Mouse (Mus musculus) neural tube, embryonic 14.5 days (tissue): ENCODE data around the gene Hyal2. TPM values are rescaled to one million over a fixed set of nuclear protein-coding genes. Genes with fewer than 3 reads are reported as not detected.
A peak's percentile ranks its signal among the peaks of the same experiment; 100 is the strongest.

Source experiments
- ATAC-seq: fragments of 200-750 bp; cut with Nextera tagmentation; 2 replicates; pipeline ENCODE4 v1.8.0; 2017; ENCODE audit warnings: low read depth, mild to moderate bottlenecking, moderate TSS enrichment, moderate library complexity
- H3K27ac ChIP-seq: fragments of 300-500 bp; sonication (generic); 2 replicates; pipeline ENCODE4 v1.5.1; 2014; ENCODE audit warnings: low read depth, mild to moderate bottlenecking, control low read depth, low read length, moderate library complexity, mixed read lengths
- H3K27me3 ChIP-seq: fragments of 300-500 bp; sonication (generic); 2 replicates; pipeline ENCODE4 v1.6.1; 2014; ENCODE audit warnings: low read length; ENCODE audit not compliant: control insufficient read depth, insufficient read depth
- H3K36me3 ChIP-seq: fragments of 300-500 bp; sonication (generic); 2 replicates; pipeline ENCODE4 v1.6.1; 2014; ENCODE audit warnings: low read length, mixed read lengths; ENCODE audit not compliant: control insufficient read depth, insufficient read depth
- H3K4me1 ChIP-seq: fragments of 300-500 bp; sonication (generic); 2 replicates; pipeline ENCODE4 v1.6.1; 2014; ENCODE audit warnings: low read length; ENCODE audit not compliant: control insufficient read depth, insufficient read depth
- H3K4me2 ChIP-seq: fragments of 300-500 bp; sonication (generic); 2 replicates; pipeline ENCODE4 v1.6.1; 2014; ENCODE audit warnings: mild to moderate bottlenecking, low read depth, low read length, control low read depth
- H3K4me3 ChIP-seq: fragments of 300-500 bp; sonication (generic); 2 replicates; pipeline ENCODE4 v1.5.1; 2014; ENCODE audit warnings: low read depth, low read length, control low read depth, mixed read lengths
- H3K9ac ChIP-seq: fragments of 300-500 bp; sonication (generic); replicated peaks from 2 replicates; pipeline ENCODE4 v1.6.1; 2014; ENCODE audit warnings: low read depth, mild to moderate bottlenecking, control low read depth, low read length, mixed read lengths
- H3K9me3 ChIP-seq: fragments of 300-500 bp; sonication (generic); 2 replicates; pipeline ENCODE4 v1.6.1; 2016; ENCODE audit warnings: low read length; ENCODE audit not compliant: control insufficient read depth
- WGBS: fragments of 180-500 bp; shearing (Covaris S2); extraction: QIAGEN DNeasy Blood & Tissue Kit; methylation state at CpG from one replicate; pipeline ENCODE4 v1.1.7; 2014; 5-methylcytosine and 5-hydroxymethylcytosine counted together
- polyA plus RNA-seq: library from polyadenylated mRNA; unstranded; fragments of >200 nt; fragmentation: Nextera tagmentation; extraction: Ambion mirVana; gene quantifications from 2 replicates; pipeline ENCODE4 v1.2.1, GENCODE M21; 2014

Hyal2 gene
- polyA plus RNA-seq, 1 experiment from 2014 or later: 60.3 TPM

DNA sequence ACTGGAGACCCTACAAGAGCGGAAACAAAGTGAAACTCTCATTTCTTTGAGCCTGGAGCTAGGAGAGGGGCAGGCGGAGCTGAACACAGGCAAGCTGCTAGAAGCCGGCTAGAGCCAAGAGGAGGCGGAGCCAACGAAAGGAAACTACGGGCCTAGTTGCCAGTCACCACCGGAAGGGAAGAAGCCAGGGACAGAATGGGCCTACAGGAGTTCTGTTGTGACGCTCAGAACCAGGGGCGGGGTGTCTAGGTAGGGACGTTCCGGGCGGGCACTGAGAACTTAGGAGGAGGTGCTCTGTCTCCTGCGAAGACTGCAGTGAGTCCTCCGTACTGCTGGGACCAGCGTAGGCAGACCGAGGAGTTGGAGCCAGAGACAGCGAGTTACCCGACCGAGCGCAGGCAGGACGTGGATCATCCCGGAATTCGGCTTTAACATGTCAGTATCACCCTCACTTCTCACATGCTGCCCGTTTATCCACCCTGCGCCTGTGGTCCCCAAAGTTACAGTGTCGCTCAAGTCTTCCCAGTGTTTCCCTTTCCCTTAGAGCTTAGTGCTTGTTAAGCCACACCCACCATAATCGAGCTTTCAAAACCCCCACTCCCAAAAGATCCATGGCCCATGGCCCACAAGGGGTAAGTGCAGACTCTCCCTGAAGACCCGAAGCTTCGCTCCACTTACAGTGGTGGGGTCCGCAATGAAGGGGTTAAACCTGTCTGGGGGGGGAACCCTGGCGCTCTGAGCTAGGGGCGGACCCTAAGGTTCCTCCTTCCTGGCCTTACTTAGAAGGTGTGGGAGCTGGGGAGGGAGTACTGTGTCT is 13.0 kb downstream of the Hyal2 start, which contains the start of gene Hyal3:
TSS of gene Hyal3 (plus strand) at position 318 of the 817 bp plus-strand sequence.
- H3K4me3 ChIP-seq: peak within 1 kb of the TSS; percentile 43
- H3K27ac ChIP-seq: peak within 1 kb of the TSS; percentile 61
- H3K4me2 ChIP-seq: peak within 1 kb of the TSS; percentile 93
- peak within 1 kb of the TSS; percentile 67 for H3K9ac ChIP-seq
- H3K27me3 ChIP-seq: no peaks in the 10 kb centered on the region
- no peaks in the 10 kb centered on the region for H3K9me3 ChIP-seq
- H3K4me1 ChIP-seq: peaks cover 18% of the 10 kb centered on the region
- ATAC-seq: peak; percentile 65
- peaks cover 7% of the 10 kb centered on the region; the same call in 1 of the 2 replicates for H3K36me3 ChIP-seq
- under 1% methylated on average over 32 of the region's 32 CpGs for WGBS

- Histone ChIP-seq H3K27ac (no peak overlapping the region), H3K4me3 (peak overlapping the region; percentile 43; the same call in 1 of the 2 replicates), H3K36me3 (peaks cover 7% of the 10 kb centered on the region; the same call in 1 of the 2 replicates), H3K4me2 (peak overlapping the region; percentile 93), H3K4me1 (peaks cover 18% of the 10 kb centered on the region), H3K9me3 (no peaks in the 10 kb centered on the region), H3K9ac (peak overlapping the region; percentile 67; the same call in 1 of the 2 replicates), H3K27me3 (no peaks in the 10 kb centered on the region)
- 88% methylated on average over 4 of the region's 4 CpGs for WGBS
- no peak for ATAC-seq
Observed at GRCm38 (mm10) chr9:107581584-107581983, 13.8 kb downstream of the Hyal2 start.

DNA sequence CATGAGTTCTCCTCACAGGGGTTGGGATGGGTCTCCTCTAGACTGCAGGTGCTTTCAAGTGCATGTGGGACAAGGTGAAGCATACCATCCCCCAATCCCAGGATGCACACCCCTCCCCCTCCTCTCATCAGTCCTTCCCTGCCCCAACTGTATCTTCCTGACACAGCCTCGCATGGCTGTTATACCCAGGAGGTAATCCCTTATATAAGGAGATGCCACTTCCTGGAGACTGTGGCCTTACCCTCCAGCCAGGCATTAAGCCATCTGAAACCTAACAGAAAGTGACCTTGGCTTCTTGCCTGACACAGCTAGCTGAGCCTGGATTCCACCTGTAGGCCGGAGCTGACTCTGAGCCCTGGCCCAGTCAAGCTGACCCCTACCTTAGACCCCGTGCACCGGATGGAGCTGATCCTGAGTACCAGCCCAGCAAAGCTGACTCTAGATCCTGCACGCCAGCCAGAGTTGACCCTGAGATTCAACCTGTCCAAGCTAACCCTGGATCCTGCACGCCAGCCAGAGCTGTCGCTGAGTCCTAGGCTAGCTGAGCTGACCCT is 14.8 kb downstream of the Hyal2 start:
- H3K4me2 ChIP-seq: no peak overlapping the region
- no peak overlapping the region for H3K27ac ChIP-seq
- no peaks in the 10 kb centered on the region for H3K27me3 ChIP-seq
- H3K9ac ChIP-seq: no peak overlapping the region
- WGBS: 93% methylated on average over 7 of the region's 7 CpGs
- no peak for ATAC-seq
- H3K4me1 ChIP-seq: peaks cover 18% of the 10 kb centered on the region
- no peaks in the 10 kb centered on the region for H3K9me3 ChIP-seq
- peaks cover 7% of the 10 kb centered on the region; the same call in 1 of the 2 replicates for H3K36me3 ChIP-seq
- no peak overlapping the region for H3K4me3 ChIP-seq

DNA sequence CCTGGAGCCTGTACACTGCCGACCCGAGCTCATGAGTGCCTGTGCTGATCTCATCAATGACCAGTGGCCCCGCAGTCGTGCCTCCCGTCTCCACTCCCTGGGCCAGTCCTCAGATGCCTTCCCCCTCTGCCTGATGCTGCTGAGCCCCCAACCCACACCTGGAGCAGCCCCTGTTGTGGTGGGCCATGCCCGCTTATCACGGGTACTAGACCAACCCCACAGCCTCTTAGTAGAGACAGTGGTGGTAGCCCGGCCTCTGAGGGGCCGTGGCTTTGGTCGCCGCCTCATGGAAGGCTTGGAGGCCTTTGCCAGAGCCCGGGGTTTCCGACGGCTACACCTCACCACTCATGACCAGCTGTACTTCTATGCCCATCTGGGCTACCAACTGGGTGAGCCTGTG is 15.4 kb downstream of the Hyal2 start:
- H3K27me3 ChIP-seq: no peaks in the 10 kb centered on the region
- no peak overlapping the region for H3K4me2 ChIP-seq
- ATAC-seq: no peak
- peaks cover 20% of the 10 kb centered on the region for H3K4me1 ChIP-seq
- 90% methylated on average over 14 of the region's 14 CpGs for WGBS
- no peak overlapping the region for H3K4me3 ChIP-seq
- H3K36me3 ChIP-seq: peaks cover 7% of the 10 kb centered on the region; the same call in 1 of the 2 replicates
- no peak overlapping the region for H3K9ac ChIP-seq
- H3K27ac ChIP-seq: no peak overlapping the region
- H3K9me3 ChIP-seq: no peaks in the 10 kb centered on the region

- H3K4me2 ChIP-seq: no peak overlapping the region
- H3K9ac ChIP-seq: no peak overlapping the region
- no peaks in the 10 kb centered on the region for H3K27me3 ChIP-seq
- no peaks in the 10 kb centered on the region for H3K9me3 ChIP-seq
- ATAC-seq: no peak
- 93% methylated on average over 5 of the region's 5 CpGs for WGBS
- H3K4me1 ChIP-seq: peaks cover 11% of the 10 kb centered on the region
- H3K36me3 ChIP-seq: peaks cover 25% of the 10 kb centered on the region
- H3K4me3 ChIP-seq: no peak overlapping the region
- H3K27ac ChIP-seq: no peak overlapping the region
Observed at GRCm38 (mm10) chr9:107586504-107586903, 18.8 kb downstream of the Hyal2 start.

GRCm38 (mm10) chr9:107586974-107587832 is 19.5 kb downstream of the Hyal2 start, which contains the start of gene Ifrd2:
Ifrd2 (plus strand) TSS chr9:107587642.
- peak within 1 kb of the TSS; percentile 59 for H3K4me2 ChIP-seq
- no peaks in the 10 kb centered on the region for H3K27me3 ChIP-seq
- 14% methylated on average over 46 of the region's 46 CpGs for WGBS
- H3K9me3 ChIP-seq: no peaks in the 10 kb centered on the region
- ATAC-seq: peak; percentile 97
- peaks cover 6% of the 10 kb centered on the region for H3K4me1 ChIP-seq
- H3K4me3 ChIP-seq: peak within 1 kb of the TSS; percentile 68
- H3K36me3 ChIP-seq: peaks cover 30% of the 10 kb centered on the region
- peak within 1 kb of the TSS; percentile 44; the same call in 1 of the 2 replicates for H3K9ac ChIP-seq
- no peak within 1 kb of the TSS for H3K27ac ChIP-seq

- no peaks in the 10 kb centered on the region for H3K9me3 ChIP-seq
- H3K9ac ChIP-seq: peak overlapping the region; percentile 44; the same call in 1 of the 2 replicates
- H3K4me3 ChIP-seq: peak overlapping the region; percentile 68
- no peaks in the 10 kb centered on the region for H3K27me3 ChIP-seq
- peaks cover 30% of the 10 kb centered on the region for H3K36me3 ChIP-seq
- ATAC-seq: peak; percentile 54; the same call in 1 of the 2 replicates
- H3K4me2 ChIP-seq: peak overlapping the region; percentile 59
- 5% methylated on average over 33 of the region's 33 CpGs for WGBS
- peaks cover 6% of the 10 kb centered on the region for H3K4me1 ChIP-seq
- no peak overlapping the region for H3K27ac ChIP-seq
Observed at GRCm38 (mm10) chr9:107587833-107588639, 20.3 kb downstream of the Hyal2 start.
